In genomic region chr17:56507161-56508068, GRCm38 (mm10) we compare ENCODE assay signal across 8 mouse cellular contexts. TPM values are rescaled to one million over a fixed set of nuclear protein-coding genes. Genes with fewer than 3 reads are reported as not detected.
DNase-seq lines count a peak whose midpoint lies in the region; ATAC-seq and TF ChIP-seq lines count a peak whose summit lies in the region.

No protein-coding gene starts in this region.

- H3K4me3 ChIP-seq in heart, embryonic 12.5 days, result peak overlapping the region; percentile 66
- peak overlapping the region; percentile 43 for H3K4me3 ChIP-seq in kidney, postnatal 0 days (replicated peaks; ENCODE audit: low read depth, low read length)
- H3K4me3 ChIP-seq in liver, embryonic 11.5 days (ENCODE audit: low read depth, low read length), result peak overlapping the region; percentile 62
- peak overlapping the region; percentile 41 for H3K4me3 ChIP-seq in stomach, embryonic 14.5 days (ENCODE audit: low read depth, low read length)

- peaks cover 40% of the 10 kb centered on the region for H3K27me3 ChIP-seq in heart, embryonic 12.5 days (replicated peaks)
- peaks cover 25% of the 10 kb centered on the region for H3K27me3 ChIP-seq in kidney, postnatal 0 days (ENCODE audit: insufficient read depth, low read length)
- peaks cover 41% of the 10 kb centered on the region for H3K27me3 ChIP-seq in liver, embryonic 11.5 days (replicated peaks; ENCODE audit: control insufficient read depth, insufficient read depth, low read length)
- peaks cover 24% of the 10 kb centered on the region for H3K27me3 ChIP-seq in stomach, embryonic 14.5 days (ENCODE audit: control insufficient read depth, insufficient read depth, low read length)

- ATAC-seq in erythroid progenitor cell, adult 5-6 weeks (replicated peaks; ENCODE audit: low FRiP score, poor library complexity, severe bottlenecking), result peak; percentile 68
- peak; percentile 93 for ATAC-seq in heart, embryonic 12.5 days (ENCODE audit: insufficient number of reproducible peaks, low FRiP score)
- peak; percentile 96 for ATAC-seq in kidney, postnatal 0 days (replicated peaks; ENCODE audit: low FRiP score, low read depth)
- peak; percentile 92 for ATAC-seq in liver, embryonic 11.5 days (replicated peaks; ENCODE audit: low FRiP score)
- ATAC-seq in stomach, embryonic 14.5 days (ENCODE audit: insufficient number of reproducible peaks, insufficient read depth, low FRiP score, low read depth), result peak; percentile 96

- no peak for TF ChIP-seq CTCF in kidney, postnatal 0 days (IDR thresholded peaks at IDR 0.05; ENCODE audit: low read depth)

- peak overlapping the region; percentile 94 for H3K4me2 ChIP-seq in heart, embryonic 12.5 days
- H3K4me2 ChIP-seq in kidney, postnatal 0 days (ENCODE audit: low read length), result peak overlapping the region; percentile 77
- peak overlapping the region; percentile 99 for H3K4me2 ChIP-seq in liver, embryonic 11.5 days
- peak overlapping the region; percentile 94 for H3K4me2 ChIP-seq in stomach, embryonic 14.5 days (replicated peaks; ENCODE audit: low read depth, low read length)

- H3K4me1 ChIP-seq in heart, embryonic 12.5 days (replicated peaks), result peaks cover 14% of the 10 kb centered on the region
- peaks cover 20% of the 10 kb centered on the region; the same call in 1 of the 2 replicates for H3K4me1 ChIP-seq in kidney, postnatal 0 days (replicated peaks; ENCODE audit: insufficient read depth, low read length)
- peaks cover 9% of the 10 kb centered on the region for H3K4me1 ChIP-seq in liver, embryonic 11.5 days (replicated peaks; ENCODE audit: control insufficient read depth, insufficient read depth, low read length)
- peaks cover 6% of the 10 kb centered on the region; the same call in 1 of the 2 replicates for H3K4me1 ChIP-seq in stomach, embryonic 14.5 days (ENCODE audit: control insufficient read depth, insufficient read depth, low read length)

- H3K27ac ChIP-seq in heart, embryonic 12.5 days (ENCODE audit: poor library complexity, severe bottlenecking), result peak overlapping the region; percentile 83
- peak overlapping the region; percentile 80 for H3K27ac ChIP-seq in kidney, postnatal 0 days
- peak overlapping the region; percentile 61; the same call in 1 of the 2 replicates for H3K27ac ChIP-seq in liver, embryonic 11.5 days (ENCODE audit: low read depth, low read length)
- H3K27ac ChIP-seq in stomach, embryonic 14.5 days (ENCODE audit: low read length), result peak overlapping the region; percentile 90

- H3K9me3 ChIP-seq in heart, embryonic 12.5 days (replicated peaks), result peaks cover 25% of the 10 kb centered on the region
- no peaks in the 10 kb centered on the region for H3K9me3 ChIP-seq in kidney, postnatal 0 days (replicated peaks; ENCODE audit: low read length)
- peaks cover 8% of the 10 kb centered on the region; the same call in 1 of the 2 replicates for H3K9me3 ChIP-seq in liver, embryonic 11.5 days (ENCODE audit: control insufficient read depth, low read length)
- no peaks in the 10 kb centered on the region for H3K9me3 ChIP-seq in stomach, embryonic 14.5 days (ENCODE audit: control insufficient read depth, low read depth, low read length)

- H3K36me3 ChIP-seq in heart, embryonic 12.5 days, result no peaks in the 10 kb centered on the region
- no peaks in the 10 kb centered on the region for H3K36me3 ChIP-seq in kidney, postnatal 0 days (ENCODE audit: insufficient read depth, low read length)
- no peaks in the 10 kb centered on the region for H3K36me3 ChIP-seq in liver, embryonic 11.5 days (ENCODE audit: control insufficient read depth, insufficient read depth, low read length)
- H3K36me3 ChIP-seq in stomach, embryonic 14.5 days (ENCODE audit: control insufficient read depth, insufficient read depth, low read length), result no peaks in the 10 kb centered on the region

- WGBS in heart, embryonic 12.5 days, result under 1% methylated on average over 42 of the region's 42 CpGs
- 1% methylated on average over 42 of the region's 42 CpGs for WGBS in kidney, postnatal 0 days
- 2% methylated on average over 42 of the region's 42 CpGs for WGBS in liver, embryonic 11.5 days
- under 1% methylated on average over 42 of the region's 42 CpGs for WGBS in stomach, embryonic 14.5 days

- H3K9ac ChIP-seq in heart, embryonic 12.5 days, result peak overlapping the region; percentile 83
- H3K9ac ChIP-seq in kidney, postnatal 0 days (ENCODE audit: low read depth, low read length), result peak overlapping the region; percentile 72
- peak overlapping the region; percentile 81 for H3K9ac ChIP-seq in liver, embryonic 11.5 days (ENCODE audit: low read depth, low read length)
- H3K9ac ChIP-seq in stomach, embryonic 14.5 days (replicated peaks; ENCODE audit: low read depth, low read length), result peak overlapping the region; percentile 67

- DNase-seq in CD4-positive helper T cell, adult 2 months (ENCODE audit: low read depth, low spot score), result peak; percentile 95
- DNase-seq in brain, embryonic 18.5 days (ENCODE audit: low read depth, low spot score), result peak; percentile 96
- DNase-seq in kidney, postnatal 0 days (ENCODE audit: low spot score), result peak; percentile 98
- peak; percentile 88 for DNase-seq in liver, embryonic 11.5 days (ENCODE audit: low spot score)
- DNase-seq in naive thymus-derived CD4-positive, alpha-beta T cell, adult 2 months (ENCODE audit: low read depth), result peak; percentile 95

RNA-seq across cellular contexts. Expression of gene Znrf4, which starts 4.8 kb away (rescaled TPM):
- total RNA-seq in erythroid progenitor cell, adult 5-6 weeks (2015; ENCODE audit: low replicate concordance), result not detected in 2 replicates
- total RNA-seq in erythroid progenitor cell, adult 5-6 weeks (2017; ENCODE audit: low replicate concordance), result not detected in 2 replicates
- polyA plus RNA-seq in heart, embryonic 12.5 days (2016; fragmentation: Nextera tagmentation; extraction: Ambion mirVana), result not detected in 2 replicates
- not detected in 2 replicates for polyA plus RNA-seq in kidney, postnatal 0 days (2015; fragmentation: Nextera tagmentation; extraction: Ambion mirVana)
- polyA plus RNA-seq in liver, embryonic 11.5 days (2014; fragmentation: Nextera tagmentation; extraction: Ambion mirVana), result not detected in 2 replicates
- polyA plus RNA-seq in stomach, embryonic 14.5 days (2014; fragmentation: Nextera tagmentation; extraction: Ambion mirVana), result not detected in 2 replicates

RNA-seq across cellular contexts. Expression of gene Ptprs, which starts 31.1 kb away (rescaled TPM):
- 7.9 and 10.9 TPM in 2 replicates for total RNA-seq in erythroid progenitor cell, adult 5-6 weeks (2015; ENCODE audit: low replicate concordance)
- total RNA-seq in erythroid progenitor cell, adult 5-6 weeks (2017; ENCODE audit: low replicate concordance), result 2.1 and 4.7 TPM in 2 replicates
- 86.8 and 90.2 TPM in 2 replicates for polyA plus RNA-seq in heart, embryonic 12.5 days (2016; fragmentation: Nextera tagmentation; extraction: Ambion mirVana)
- polyA plus RNA-seq in kidney, postnatal 0 days (2015; fragmentation: Nextera tagmentation; extraction: Ambion mirVana), result 44.7 and 45.3 TPM in 2 replicates
- 33.4 and 39.8 TPM in 2 replicates for polyA plus RNA-seq in liver, embryonic 11.5 days (2014; fragmentation: Nextera tagmentation; extraction: Ambion mirVana)
- polyA plus RNA-seq in stomach, embryonic 14.5 days (2014; fragmentation: Nextera tagmentation; extraction: Ambion mirVana), result 111 and 115 TPM in 2 replicates

RNA-seq across cellular contexts. Expression of gene Gm20219, which starts 46.8 kb away (rescaled TPM):
- 6.1 TPM in 1 of 2 replicates, not detected in the other for total RNA-seq in erythroid progenitor cell, adult 5-6 weeks (2015; ENCODE audit: low replicate concordance)
- total RNA-seq in erythroid progenitor cell, adult 5-6 weeks (2017; ENCODE audit: low replicate concordance), result 1.2 TPM in 1 of 2 replicates, not detected in the other
- 0.35 and 0.40 TPM in 2 replicates for polyA plus RNA-seq in heart, embryonic 12.5 days (2016; fragmentation: Nextera tagmentation; extraction: Ambion mirVana)
- polyA plus RNA-seq in kidney, postnatal 0 days (2015; fragmentation: Nextera tagmentation; extraction: Ambion mirVana), result 0.93 and 1.1 TPM in 2 replicates
- 0.44 and 0.70 TPM in 2 replicates for polyA plus RNA-seq in liver, embryonic 11.5 days (2014; fragmentation: Nextera tagmentation; extraction: Ambion mirVana)
- polyA plus RNA-seq in stomach, embryonic 14.5 days (2014; fragmentation: Nextera tagmentation; extraction: Ambion mirVana), result 11.9 and 13.1 TPM in 2 replicates

Comparison
In these comparisons a context has a peak if more than half of its experiments do, and no peak if none do; other contexts are left out.
1. Peak in every context shown above with its lines: DNase-seq, ATAC-seq, H3K4me3 ChIP-seq and H3K27ac ChIP-seq.